Mouse (Mus musculus) midbrain, embryonic 11.5 days (tissue): ENCODE results near the gene Ilf3. TPM values are rescaled to one million over a fixed set of nuclear protein-coding genes. Genes with fewer than 3 reads are reported as not detected.

Experiments used
- ATAC-seq: fragments of 200-750 bp; cut with Nextera tagmentation; 2 replicates; pipeline ENCODE4 v1.8.0; 2017; ENCODE audit warnings: moderate TSS enrichment, moderate library complexity; ENCODE audit not compliant: low FRiP score
- DNase-seq: peaks from one replicate; pipeline ENCODE4 v3.0.0; 2015; ENCODE audit warnings: low spot score; ENCODE audit errors: missing footprints
- H3K27ac ChIP-seq: fragments of 300-500 bp; sonication (generic); 2 replicates; pipeline ENCODE4 v1.5.1; 2014; ENCODE audit warnings: low read depth, low read length
- H3K27me3 ChIP-seq: fragments of 300-500 bp; sonication (generic); 2 replicates; pipeline ENCODE4 v1.6.1; 2014; ENCODE audit warnings: mild to moderate bottlenecking, low read length, moderate library complexity, mixed read lengths; ENCODE audit not compliant: control insufficient read depth, insufficient read depth
- H3K36me3 ChIP-seq: fragments of 300-500 bp; sonication (generic); 2 replicates; pipeline ENCODE4 v1.6.1; 2014; ENCODE audit warnings: mild to moderate bottlenecking, low read length, moderate library complexity, mixed read lengths; ENCODE audit not compliant: control insufficient read depth, insufficient read depth
- H3K4me1 ChIP-seq: fragments of 300-500 bp; sonication (generic); 2 replicates; pipeline ENCODE4 v1.6.1; 2014; ENCODE audit warnings: low read length; ENCODE audit not compliant: control insufficient read depth, insufficient read depth
- H3K4me2 ChIP-seq: fragments of 300-500 bp; sonication (generic); 2 replicates; pipeline ENCODE4 v1.6.1; 2014; ENCODE audit warnings: mild to moderate bottlenecking, moderate library complexity
- H3K4me3 ChIP-seq: fragments of 300-500 bp; sonication (generic); 2 replicates; pipeline ENCODE4 v1.5.1; 2014; ENCODE audit warnings: low read depth, low read length
- H3K9ac ChIP-seq: fragments of 300-500 bp; sonication (generic); 2 replicates; pipeline ENCODE4 v1.6.1; 2014; ENCODE audit warnings: low read length
- H3K9me3 ChIP-seq: fragments of 300-500 bp; sonication (generic); 2 replicates; pipeline ENCODE4 v1.6.1; 2016; ENCODE audit warnings: low read length; ENCODE audit not compliant: control insufficient read depth
- WGBS: fragments of 180-500 bp; shearing (Covaris S2); extraction: QIAGEN DNeasy Blood & Tissue Kit; methylation state at CpG from one replicate; pipeline ENCODE4 v1.1.7; 2014; 5-methylcytosine and 5-hydroxymethylcytosine counted together
- polyA plus RNA-seq: library from polyadenylated mRNA; unstranded; fragments of >200 nt; fragmentation: Nextera tagmentation; extraction: Ambion mirVana; gene quantifications from 2 replicates; pipeline ENCODE4 v1.2.1, GENCODE M21; 2014

The Ilf3 gene
- polyA plus RNA-seq, 1 experiment from 2014 or later: 266 TPM

DNA sequence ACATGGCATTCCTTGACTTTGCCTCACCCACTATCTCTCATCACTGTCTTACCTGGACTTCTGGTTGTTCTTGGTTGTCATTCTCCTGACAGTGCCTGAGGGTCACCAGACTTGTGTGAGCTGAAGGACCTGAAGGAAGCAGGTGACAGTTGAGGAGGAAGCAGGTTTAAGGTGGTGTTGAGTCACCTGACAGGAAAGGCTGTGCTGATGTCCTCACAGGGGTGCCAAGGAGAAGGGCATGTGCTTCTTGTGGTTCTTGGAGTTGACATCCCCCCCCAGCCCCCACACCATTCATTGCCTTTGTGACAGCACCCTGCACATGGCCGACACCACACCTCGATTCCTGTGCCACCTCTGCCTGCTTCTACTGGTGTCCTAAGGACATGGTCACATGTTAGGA is 80.1 kb downstream of the Ilf3 start:
- no peaks in the 10 kb centered on the region for H3K9me3 ChIP-seq
- H3K27ac ChIP-seq: no peak overlapping the region
- H3K9ac ChIP-seq: no peak overlapping the region
- H3K4me3 ChIP-seq: no peak overlapping the region
- no peaks in the 10 kb centered on the region for H3K27me3 ChIP-seq
- 93% methylated on average over 2 of the region's 2 CpGs for WGBS
- no peak overlapping the region for H3K4me2 ChIP-seq
- no peaks in the 10 kb centered on the region for H3K4me1 ChIP-seq
- ATAC-seq (no peak), DNase-seq (no peak)
- H3K36me3 ChIP-seq: no peaks in the 10 kb centered on the region

DNA sequence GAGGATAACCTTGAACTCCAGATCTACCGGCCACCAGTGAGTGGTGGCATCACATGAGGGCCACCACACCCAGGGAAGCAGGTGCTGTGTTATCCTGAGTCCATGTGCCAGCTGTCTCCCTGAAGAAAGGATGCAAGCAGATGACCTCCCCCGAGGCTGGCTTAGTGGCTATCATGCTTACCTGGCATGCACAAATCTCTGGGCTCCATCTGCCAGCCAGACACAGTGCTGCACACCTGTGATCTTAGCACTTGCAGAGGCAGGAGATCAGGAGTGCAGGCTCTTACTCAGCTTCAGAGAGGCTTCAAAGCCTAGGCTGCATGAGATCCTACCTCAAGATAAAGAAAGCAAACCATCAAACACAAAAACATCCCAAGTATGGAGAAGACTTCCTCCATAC is 82.0 kb downstream of the Ilf3 start:
- no peaks in the 10 kb centered on the region for H3K4me1 ChIP-seq
- H3K4me2 ChIP-seq: no peak overlapping the region
- ATAC-seq (no peak), DNase-seq (no peak)
- H3K9ac ChIP-seq: no peak overlapping the region
- H3K27ac ChIP-seq: no peak overlapping the region
- no peaks in the 10 kb centered on the region for H3K27me3 ChIP-seq
- 89% methylated on average over 2 of the region's 2 CpGs for WGBS
- H3K4me3 ChIP-seq: no peak overlapping the region
- H3K36me3 ChIP-seq: no peaks in the 10 kb centered on the region
- H3K9me3 ChIP-seq: no peaks in the 10 kb centered on the region

DNA sequence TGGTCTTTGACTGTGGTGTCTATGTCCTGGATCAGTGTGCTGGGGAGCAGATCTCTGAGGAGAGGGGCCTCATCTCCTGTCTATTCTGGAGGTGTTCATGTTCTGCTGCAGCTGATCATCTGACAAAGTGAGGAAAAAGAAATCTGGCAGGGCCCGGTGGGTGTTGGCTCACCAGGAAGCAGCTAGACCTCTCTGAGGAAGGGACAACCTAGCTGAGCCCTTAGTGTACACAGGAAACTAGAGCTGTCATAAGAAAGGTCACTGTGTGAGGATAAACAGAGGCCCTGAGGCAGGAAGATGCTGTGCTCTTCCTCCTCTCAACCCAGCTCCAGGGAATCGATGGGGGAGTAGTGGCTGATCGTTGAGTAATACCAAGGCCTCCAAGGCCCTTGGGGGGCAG is 82.6 kb downstream of the Ilf3 start:
- no peaks in the 10 kb centered on the region for H3K4me1 ChIP-seq
- WGBS: 91% methylated on average over 3 of the region's 3 CpGs

DNA sequence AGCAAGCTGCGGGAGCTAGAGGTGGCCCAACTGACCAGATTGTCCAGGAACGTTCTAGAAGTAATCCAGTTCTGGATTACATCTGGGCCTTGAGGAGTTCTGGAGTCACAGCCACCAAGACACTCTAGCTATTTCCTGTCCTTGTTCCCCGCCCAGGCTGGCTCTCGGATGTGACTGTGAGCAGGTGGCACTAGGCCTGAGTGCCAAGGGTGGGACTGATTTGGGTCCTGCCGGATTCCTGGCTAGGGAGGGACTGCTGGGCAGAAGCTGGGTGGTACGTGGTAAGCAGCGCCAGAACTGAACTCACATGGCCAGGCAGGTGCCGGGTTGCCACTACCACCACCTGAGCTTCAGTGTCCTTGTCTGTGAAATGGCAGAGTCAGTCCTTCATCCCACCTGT is 83.7 kb downstream of the Ilf3 start:
- Histone ChIP-seq H3K27ac (no peak overlapping the region), H3K9me3 (no peaks in the 10 kb centered on the region), H3K4me1 (no peaks in the 10 kb centered on the region), H3K36me3 (no peaks in the 10 kb centered on the region), H3K4me2 (no peak overlapping the region), H3K27me3 (no peaks in the 10 kb centered on the region), H3K4me3 (no peak overlapping the region), H3K9ac (no peak overlapping the region)
- DNase-seq: no peak
- no peak for ATAC-seq
- 93% methylated on average over 8 of the region's 8 CpGs for WGBS

More for the DNA sequence above, 82.6 kb downstream of the Ilf3 start:
- ATAC-seq (no peak), DNase-seq (no peak)
- no peak overlapping the region for H3K4me2 ChIP-seq
- no peak overlapping the region for H3K27ac ChIP-seq
- no peak overlapping the region for H3K4me3 ChIP-seq
- H3K36me3 ChIP-seq: no peaks in the 10 kb centered on the region
- H3K9ac ChIP-seq: no peak overlapping the region
- H3K27me3 ChIP-seq: no peaks in the 10 kb centered on the region
- H3K9me3 ChIP-seq: no peaks in the 10 kb centered on the region

DNA sequence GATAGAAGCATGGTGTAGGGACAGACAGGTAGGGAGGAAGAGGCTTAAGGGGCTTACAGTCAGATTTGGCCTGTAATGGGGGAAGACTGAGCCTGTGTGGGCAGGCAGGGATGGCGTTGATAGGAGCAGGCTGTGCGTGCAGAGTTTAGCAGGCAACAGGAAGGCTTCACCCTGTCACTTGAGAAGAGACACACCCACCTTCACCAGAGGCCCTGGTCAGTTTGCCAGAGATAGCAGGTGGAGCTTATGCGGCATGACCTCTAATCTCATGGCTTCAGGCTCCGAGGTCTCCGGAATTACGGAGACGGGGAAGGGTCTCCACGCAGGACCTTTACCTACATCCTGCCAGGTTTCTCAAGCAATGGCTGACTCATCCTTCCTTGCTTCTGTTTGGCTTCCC is 84.2 kb downstream of the Ilf3 start:
- H3K4me2 ChIP-seq: no peak overlapping the region
- no peak for ATAC-seq
- H3K4me1 ChIP-seq: no peaks in the 10 kb centered on the region
- WGBS: 80% methylated on average over 8 of the region's 8 CpGs
- H3K27me3 ChIP-seq: no peaks in the 10 kb centered on the region
- no peak overlapping the region for H3K27ac ChIP-seq
- H3K4me3 ChIP-seq: no peak overlapping the region
- H3K9ac ChIP-seq: no peak overlapping the region
- H3K36me3 ChIP-seq: no peaks in the 10 kb centered on the region
- H3K9me3 ChIP-seq: no peaks in the 10 kb centered on the region
- DNase-seq: no peak

DNA sequence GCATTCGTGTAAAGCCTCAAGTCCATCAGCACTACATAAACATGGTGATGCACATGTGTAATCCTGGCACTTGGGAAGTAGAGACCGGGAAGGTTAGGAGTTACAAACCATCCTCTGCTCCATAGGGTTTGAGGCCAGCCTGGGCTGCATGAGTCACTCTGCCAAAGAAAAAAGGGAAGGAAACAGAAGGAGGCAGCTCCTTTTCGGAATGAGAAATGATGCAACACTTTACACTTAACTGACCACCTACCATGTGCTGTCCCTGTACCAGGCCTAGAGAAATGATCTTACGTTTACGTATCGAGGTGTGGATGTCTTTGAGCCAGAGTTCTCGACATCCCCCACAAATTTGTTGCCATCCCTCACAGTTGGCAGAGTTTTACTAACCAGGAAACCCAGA is 85.3 kb downstream of the Ilf3 start:
- DNase-seq: no peak
- H3K9me3 ChIP-seq: no peaks in the 10 kb centered on the region
- ATAC-seq: no peak
- no peaks in the 10 kb centered on the region for H3K27me3 ChIP-seq
- 91% methylated on average over 7 of the region's 7 CpGs for WGBS
- H3K27ac ChIP-seq: no peak overlapping the region
- H3K4me1 ChIP-seq: no peaks in the 10 kb centered on the region
- H3K4me2 ChIP-seq: no peak overlapping the region
- no peaks in the 10 kb centered on the region for H3K36me3 ChIP-seq
- H3K9ac ChIP-seq: no peak overlapping the region
- no peak overlapping the region for H3K4me3 ChIP-seq

DNA sequence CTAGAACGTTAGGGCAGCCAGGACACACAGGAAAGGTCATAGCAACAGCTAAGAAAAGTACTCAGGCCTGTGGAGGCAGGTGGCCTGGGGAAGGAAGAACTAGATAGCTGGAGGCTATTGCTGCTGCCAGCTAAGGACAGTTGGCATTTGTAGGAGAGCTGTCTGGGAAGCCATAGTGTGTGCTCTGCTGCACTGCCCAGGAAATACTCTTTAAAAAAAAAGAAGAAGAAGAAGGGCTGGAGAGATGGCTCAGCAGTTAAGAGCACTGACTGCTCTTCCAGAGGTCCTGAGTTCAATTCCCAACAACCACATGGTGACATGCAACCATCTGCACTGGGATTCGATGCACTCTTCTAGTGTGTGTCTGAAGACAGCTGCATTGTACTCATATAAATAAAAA is 85.8 kb downstream of the Ilf3 start:
- no peaks in the 10 kb centered on the region for H3K9me3 ChIP-seq
- H3K36me3 ChIP-seq: no peaks in the 10 kb centered on the region
- no peak overlapping the region for H3K4me3 ChIP-seq
- H3K27me3 ChIP-seq: no peaks in the 10 kb centered on the region
- H3K27ac ChIP-seq: no peak overlapping the region
- no peak for DNase-seq
- 91% methylated on average over 2 of the region's 2 CpGs for WGBS
- no peak for ATAC-seq
- no peak overlapping the region for H3K9ac ChIP-seq
- H3K4me1 ChIP-seq: no peaks in the 10 kb centered on the region
- no peak overlapping the region for H3K4me2 ChIP-seq

DNA sequence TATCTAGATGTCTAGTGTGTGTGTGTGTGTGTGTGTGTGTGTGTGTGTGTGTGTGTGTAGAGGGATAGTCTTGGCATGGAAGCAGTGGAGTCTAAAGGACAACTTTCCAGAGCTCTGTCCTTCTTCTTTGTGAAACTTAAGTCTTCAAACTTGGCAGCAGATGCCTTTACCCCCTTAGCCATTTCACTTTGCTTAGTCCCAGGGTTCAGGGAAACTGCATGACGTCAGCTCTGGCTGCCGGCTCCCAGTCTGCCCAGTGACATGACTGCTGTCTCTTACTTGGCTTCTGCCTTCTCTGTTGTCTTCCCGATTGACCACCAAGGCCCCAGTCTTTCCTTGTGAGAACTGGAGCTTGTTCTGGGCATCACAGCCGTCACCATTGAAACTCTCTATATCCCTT is 86.9 kb downstream of the Ilf3 start:
- Histone ChIP-seq H3K27me3 (no peaks in the 10 kb centered on the region), H3K4me3 (no peak overlapping the region), H3K36me3 (no peaks in the 10 kb centered on the region), H3K4me2 (no peak overlapping the region), H3K27ac (no peak overlapping the region), H3K9me3 (no peaks in the 10 kb centered on the region), H3K9ac (no peak overlapping the region), H3K4me1 (no peaks in the 10 kb centered on the region)
- 85% methylated on average over 4 of the region's 4 CpGs for WGBS
- DNase-seq (no peak), ATAC-seq (no peak)
